Mouse (Mus musculus) forebrain, embryonic 12.5 days (tissue): Measurements from ENCODE around the gene Fam114a2. TPM values are rescaled to one million over a fixed set of nuclear protein-coding genes. Genes with fewer than 3 reads are reported as not detected.
"Not testable (repeated sequence)": the region's sequence is repeated elsewhere in the genome, so short reads cannot be mapped to it uniquely, and the experiment has no call there.

Experiments used
- ATAC-seq: fragments of 200-750 bp; cut with Nextera tagmentation; 2 replicates; pipeline ENCODE4 v1.8.0; 2017; ENCODE audit warnings: moderate TSS enrichment; ENCODE audit not compliant: low FRiP score
- H3K27ac ChIP-seq: fragments of 300-500 bp; sonication (generic); 2 replicates; pipeline ENCODE4 v1.5.1; 2016; ENCODE audit warnings: mild to moderate bottlenecking
- H3K27me3 ChIP-seq: fragments of 300-500 bp; sonication (generic); 2 replicates; pipeline ENCODE4 v1.6.1; 2016; ENCODE audit warnings: mild to moderate bottlenecking
- H3K36me3 ChIP-seq: fragments of 300-500 bp; sonication (generic); replicated peaks from 2 replicates; pipeline ENCODE4 v1.6.1; 2016; ENCODE audit warnings: mild to moderate bottlenecking
- H3K4me1 ChIP-seq: fragments of 300-500 bp; sonication (generic); 2 replicates; pipeline ENCODE4 v1.6.1; 2016
- H3K4me2 ChIP-seq: fragments of 300-500 bp; sonication (generic); 2 replicates; pipeline ENCODE4 v1.6.1; 2016; ENCODE audit warnings: mild to moderate bottlenecking, moderate library complexity
- H3K4me3 ChIP-seq: fragments of 300-500 bp; sonication (generic); replicated peaks from 2 replicates; pipeline ENCODE4 v1.5.1; 2016; ENCODE audit warnings: mild to moderate bottlenecking
- H3K9ac ChIP-seq: fragments of 300-500 bp; sonication (generic); 2 replicates; pipeline ENCODE4 v1.6.1; 2016; ENCODE audit warnings: mild to moderate bottlenecking
- H3K9me3 ChIP-seq: fragments of 300-500 bp; sonication (generic); 2 replicates; pipeline ENCODE4 v1.6.1; 2016
- WGBS: fragments of 180-500 bp; shearing (Covaris S2); methylation state at CpG from one replicate; pipeline ENCODE4 v1.1.7; 2016; 5-methylcytosine and 5-hydroxymethylcytosine counted together
- polyA plus RNA-seq: library from polyadenylated mRNA; unstranded; fragments of >200 nt; fragmentation: Nextera tagmentation; extraction: Ambion mirVana; gene quantifications from 2 replicates; pipeline ENCODE4 v1.2.1, GENCODE M21; 2016

Fam114a2 gene
- 79.0 and 81.5 TPM in 2 replicates for polyA plus RNA-seq

GRCm38 (mm10) chr11:57518091-57518750, at the start of gene Fam114a2, which contains the start of gene Mfap3:
Gene Fam114a2, minus strand, starts transcription at chr11:57518617.
Gene Mfap3, plus strand, starts transcription at chr11:57518664.
- H3K9me3 ChIP-seq: no peaks in the 10 kb centered on the region
- peak within 1 kb of the TSS; percentile 85 for H3K4me3 ChIP-seq
- 0 out of 2 replicates have a peak, but pooled peaks cover 4% of the 10 kb centered on the region for H3K36me3 ChIP-seq
- ATAC-seq: peak; percentile 96
- peaks cover 14% of the 10 kb centered on the region for H3K4me1 ChIP-seq
- WGBS: under 1% methylated on average over 59 of the region's 59 CpGs
- peak within 1 kb of the TSS; percentile 68 for H3K27ac ChIP-seq
- H3K4me2 ChIP-seq: peak within 1 kb of the TSS; percentile 73
- H3K9ac ChIP-seq: peak within 1 kb of the TSS; percentile 80
- H3K27me3 ChIP-seq: no peaks in the 10 kb centered on the region

- H3K9me3 ChIP-seq: no peaks in the 10 kb centered on the region
- H3K9ac ChIP-seq: 0 out of 2 replicates have a peak overlapping the region, but pooled peaks have one; percentile 22
- peak; percentile 49 for ATAC-seq
- WGBS: 13% methylated on average over 18 of the region's 18 CpGs
- peaks cover 10% of the 10 kb centered on the region; the same call in 1 of the 2 replicates for H3K27me3 ChIP-seq
- H3K4me2 ChIP-seq: peak overlapping the region; percentile 34
- H3K4me1 ChIP-seq: peaks cover 15% of the 10 kb centered on the region
- 0 out of 2 replicates have a peak overlapping the region, but pooled peaks have one; percentile 26 for H3K27ac ChIP-seq
- H3K36me3 ChIP-seq: no peaks in the 10 kb centered on the region
- no peak overlapping the region for H3K4me3 ChIP-seq
Observed at GRCm38 (mm10) chr11:57566091-57567035, 47.9 kb upstream of the Fam114a2 start.

- Histone ChIP-seq H3K9ac (no peak overlapping the region), H3K36me3 (no peaks in the 10 kb centered on the region), H3K27me3 (peaks cover 10% of the 10 kb centered on the region; the same call in 1 of the 2 replicates), H3K4me2 (no peak overlapping the region), H3K4me1 (peaks cover 15% of the 10 kb centered on the region), H3K4me3 (no peak overlapping the region), H3K9me3 (no peaks in the 10 kb centered on the region), H3K27ac (no peak overlapping the region)
- no peak for ATAC-seq
- WGBS: 57% methylated on average over 12 of the region's 12 CpGs
Observed at GRCm38 (mm10) chr11:57564564-57564963, 46.1 kb upstream of the Fam114a2 start.

- H3K9ac ChIP-seq, ATAC-seq, H3K9me3 ChIP-seq, H3K27ac ChIP-seq, H3K36me3 ChIP-seq, H3K4me3 ChIP-seq, H3K4me2 ChIP-seq, H3K27me3 ChIP-seq: not testable (repeated sequence)
- 96% methylated on average over 9 of the region's 10 CpGs for WGBS
- H3K4me1 ChIP-seq: peaks cover 11% of the 10 kb centered on the region
Observed at GRCm38 (mm10) chr11:57557936-57558335, 39.5 kb upstream of the Fam114a2 start.

- peaks cover 28% of the 10 kb centered on the region; the same call in 1 of the 2 replicates for H3K27me3 ChIP-seq
- H3K36me3 ChIP-seq: no peaks in the 10 kb centered on the region
- H3K4me1 ChIP-seq: peaks cover 32% of the 10 kb centered on the region
- ATAC-seq: peak; percentile 72
- no peaks in the 10 kb centered on the region for H3K9me3 ChIP-seq
- H3K4me2 ChIP-seq: peak overlapping the region; percentile 25; the same call in 1 of the 2 replicates
- H3K27ac ChIP-seq: peak overlapping the region; percentile 73
- no peak overlapping the region for H3K9ac ChIP-seq
- WGBS: 17% methylated on average over 9 of the region's 9 CpGs
- H3K4me3 ChIP-seq: no peak overlapping the region
Observed at GRCm38 (mm10) chr11:57553015-57553780, 34.8 kb upstream of the Fam114a2 start.

- Histone ChIP-seq H3K9ac (no peak overlapping the region), H3K4me3 (no peak overlapping the region), H3K4me2 (no peak overlapping the region), H3K36me3 (no peaks in the 10 kb centered on the region), H3K4me1 (peaks cover 34% of the 10 kb centered on the region), H3K9me3 (no peaks in the 10 kb centered on the region), H3K27me3 (peaks cover 33% of the 10 kb centered on the region; the same call in 1 of the 2 replicates), H3K27ac (no peak overlapping the region)
- ATAC-seq: no peak
- 88% methylated on average over 8 of the region's 8 CpGs for WGBS
Observed at GRCm38 (mm10) chr11:57551016-57551415, 32.6 kb upstream of the Fam114a2 start.

GRCm38 (mm10) chr11:57550230-57550629, 31.8 kb upstream of the Fam114a2 start:
- Histone ChIP-seq H3K27ac (no peak overlapping the region), H3K9me3 (no peaks in the 10 kb centered on the region), H3K4me2 (no peak overlapping the region), H3K4me3 (no peak overlapping the region), H3K9ac (no peak overlapping the region), H3K36me3 (no peaks in the 10 kb centered on the region), H3K27me3 (peaks cover 33% of the 10 kb centered on the region; the same call in 1 of the 2 replicates), H3K4me1 (peaks cover 34% of the 10 kb centered on the region)
- ATAC-seq: no peak
- 89% methylated on average over 2 of the region's 2 CpGs for WGBS

- H3K4me1 ChIP-seq: peaks cover 32% of the 10 kb centered on the region
- peak overlapping the region; percentile 61 for H3K27ac ChIP-seq
- H3K9ac ChIP-seq: no peak overlapping the region
- H3K9me3 ChIP-seq: no peaks in the 10 kb centered on the region
- ATAC-seq: peak; percentile 83
- H3K27me3 ChIP-seq: peaks cover 28% of the 10 kb centered on the region; the same call in 1 of the 2 replicates
- H3K4me3 ChIP-seq: no peak overlapping the region
- 30% methylated on average over 18 of the region's 18 CpGs for WGBS
- peak overlapping the region; percentile 41 for H3K4me2 ChIP-seq
- H3K36me3 ChIP-seq: no peaks in the 10 kb centered on the region
Observed at GRCm38 (mm10) chr11:57548618-57549550, 30.5 kb upstream of the Fam114a2 start.

- WGBS: 80% methylated on average over 2 of the region's 2 CpGs
- ATAC-seq: no peak
- H3K4me2 ChIP-seq: no peak overlapping the region
Observed at GRCm38 (mm10) chr11:57540681-57541080, 22.3 kb upstream of the Fam114a2 start.

GRCm38 (mm10) chr11:57539841-57540418, 21.5 kb upstream of the Fam114a2 start:
- Histone ChIP-seq H3K4me3 (no peak overlapping the region), H3K4me1 (peaks cover 9% of the 10 kb centered on the region; the same call in 1 of the 2 replicates), H3K9me3 (no peaks in the 10 kb centered on the region), H3K9ac (no peak overlapping the region), H3K4me2 (no peak overlapping the region), H3K27me3 (no peaks in the 10 kb centered on the region), H3K27ac (no peak overlapping the region), H3K36me3 (no peaks in the 10 kb centered on the region)
- 69% methylated on average over 5 of the region's 5 CpGs for WGBS
- no peak for ATAC-seq

More at GRCm38 (mm10) chr11:57540681-57541080, 22.3 kb upstream of the Fam114a2 start:
- peaks cover 9% of the 10 kb centered on the region; the same call in 1 of the 2 replicates for H3K4me1 ChIP-seq
- no peaks in the 10 kb centered on the region for H3K9me3 ChIP-seq
- H3K27me3 ChIP-seq: no peaks in the 10 kb centered on the region
- H3K4me3 ChIP-seq: no peak overlapping the region
- no peak overlapping the region for H3K9ac ChIP-seq
- H3K27ac ChIP-seq: no peak overlapping the region
- H3K36me3 ChIP-seq: no peaks in the 10 kb centered on the region
